Mouse (Mus musculus): ENCODE results near the gene Zc3h10. TPM values are rescaled to one million over a fixed set of nuclear protein-coding genes. Genes with fewer than 3 reads are reported as not detected.

The Zc3h10 gene
- polyA plus RNA-seq (2012; fragmentation: generic; extraction: Trizol) = 10 to 100 TPM in 1 of 2 experiments, 1 to 10 TPM in 1; 8.7 to 13.7 TPM

GRCm38 (mm10) chr10:128547361-128548032 is at the start of gene Zc3h10:
TSS of gene Zc3h10 (minus strand) at chr10:128547774.

DNA sequence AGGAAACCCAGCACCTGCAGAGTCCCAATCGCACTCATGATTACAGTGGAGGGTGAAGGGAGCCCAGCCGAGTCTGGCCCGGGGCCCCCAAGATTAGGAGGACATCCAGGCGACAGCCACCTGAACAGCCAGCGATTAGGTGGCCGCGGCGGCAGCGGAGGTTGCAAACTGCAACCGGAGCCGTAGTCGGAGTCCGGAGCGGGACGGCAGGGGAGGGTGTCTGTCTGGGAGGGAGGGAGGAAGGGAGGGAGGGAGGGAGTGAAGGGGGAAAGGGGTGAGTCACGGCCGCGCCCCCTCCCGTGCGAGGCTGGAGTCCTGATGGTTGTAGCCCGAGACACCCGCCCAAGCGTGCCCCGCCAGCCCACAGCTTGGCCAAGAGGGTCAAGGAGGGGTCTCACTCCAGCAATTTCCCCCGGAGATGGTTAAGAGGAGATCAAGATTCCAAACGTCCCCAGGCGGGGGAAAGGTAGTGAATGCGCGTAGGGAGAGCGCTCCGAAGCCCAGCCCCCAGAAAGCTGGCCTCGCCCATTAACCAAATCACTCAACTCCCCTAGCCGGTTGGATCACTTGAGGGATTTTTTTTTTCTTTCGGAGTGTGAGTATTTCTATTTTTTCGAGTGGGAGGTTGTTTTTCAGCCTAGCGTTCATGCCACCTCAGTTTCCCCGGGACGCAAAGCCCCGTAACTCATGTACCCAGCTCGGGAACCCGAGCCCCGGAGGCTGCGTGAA is 42.1 kb upstream of the Zc3h10 start, which contains the start of gene Erbb3:
Gene Erbb3 (minus strand): TSS at position 189 of the 729 bp plus-strand sequence.

DNA sequence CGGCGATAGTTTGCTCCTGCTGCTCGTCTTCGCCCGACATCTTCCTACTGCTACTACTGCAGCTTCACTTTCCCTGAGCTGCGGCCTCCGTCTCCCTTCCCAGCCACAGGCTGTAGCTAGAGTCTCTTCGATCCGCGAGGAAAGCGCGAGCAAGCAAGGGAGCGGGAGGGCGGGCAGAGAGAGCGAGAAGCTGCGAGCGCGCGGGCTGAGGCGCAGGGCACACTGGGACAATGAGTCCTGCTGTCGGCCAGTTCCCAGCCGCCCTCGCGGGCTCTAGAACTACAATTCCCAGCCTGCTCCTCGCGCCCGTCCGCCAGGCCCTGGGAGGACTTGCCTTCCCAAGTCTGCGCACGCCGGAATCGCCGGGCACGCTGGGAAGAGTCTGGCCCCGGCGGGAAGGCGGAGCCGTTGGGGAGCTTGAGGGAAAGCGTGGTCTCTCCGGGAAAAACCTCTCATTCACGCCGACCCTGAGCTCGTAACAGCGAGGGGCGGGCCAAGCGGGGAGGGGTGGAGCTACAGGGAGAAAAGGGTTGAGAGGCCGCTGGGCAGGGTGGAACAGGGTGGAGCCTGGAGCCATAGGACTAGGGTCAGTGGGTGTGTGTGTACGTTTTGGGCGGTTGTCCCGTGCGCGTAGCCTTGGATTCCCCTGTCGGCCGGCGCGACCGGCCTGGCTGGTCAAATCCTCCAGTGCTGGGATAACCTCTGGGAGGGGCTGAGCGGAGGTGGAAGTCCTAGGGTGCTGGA is 18.4 kb upstream of the Zc3h10 start, which contains the start of gene Pa2g4:
Gene Pa2g4 (minus strand): TSS at position 200 of the 744 bp plus-strand sequence.

DNA sequence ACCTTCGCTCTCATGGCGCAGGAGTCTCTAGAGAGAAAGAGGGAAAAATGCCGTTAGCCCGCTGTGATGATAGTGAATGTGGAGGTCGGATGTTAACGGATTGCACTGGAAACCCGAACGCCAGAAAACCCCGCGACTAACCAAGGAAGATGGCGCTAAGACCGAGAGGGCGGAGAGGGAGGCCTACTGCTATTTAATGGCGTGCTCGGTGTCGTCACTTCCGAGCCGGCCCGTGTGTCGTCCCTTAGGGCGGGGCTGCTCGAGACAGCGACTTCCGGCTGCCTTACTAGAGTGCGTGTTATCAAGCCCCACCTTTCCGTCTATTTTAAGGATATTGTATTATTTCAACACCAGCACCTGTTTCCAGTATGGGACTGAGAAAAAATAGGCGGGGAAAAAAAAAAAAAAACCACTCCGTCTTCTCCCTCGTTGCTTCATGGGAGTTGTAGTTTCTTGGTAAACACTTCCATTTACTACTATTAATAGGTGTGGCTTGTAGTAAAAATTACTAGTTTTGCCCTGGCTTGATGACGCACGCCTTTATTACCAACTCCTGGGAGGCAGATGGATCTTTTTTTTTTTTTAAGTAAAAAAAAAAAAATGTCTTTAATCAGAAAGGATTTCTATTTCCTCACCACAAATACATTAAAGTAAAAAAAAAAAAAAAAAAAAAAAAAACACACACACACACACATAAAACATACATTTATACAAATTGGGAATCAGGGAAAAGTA is 1.5 kb upstream of the Zc3h10 start, which contains the start of gene Rpl41:
Gene Rpl41 (minus strand): TSS at position 359 of the 735 bp plus-strand sequence.

GRCm38 (mm10) chr10:128525671-128526308 is 21.8 kb downstream of the Zc3h10 start, which contains the start of gene Esyt1:
TSS of gene Esyt1 (minus strand) at chr10:128525871.

DNA sequence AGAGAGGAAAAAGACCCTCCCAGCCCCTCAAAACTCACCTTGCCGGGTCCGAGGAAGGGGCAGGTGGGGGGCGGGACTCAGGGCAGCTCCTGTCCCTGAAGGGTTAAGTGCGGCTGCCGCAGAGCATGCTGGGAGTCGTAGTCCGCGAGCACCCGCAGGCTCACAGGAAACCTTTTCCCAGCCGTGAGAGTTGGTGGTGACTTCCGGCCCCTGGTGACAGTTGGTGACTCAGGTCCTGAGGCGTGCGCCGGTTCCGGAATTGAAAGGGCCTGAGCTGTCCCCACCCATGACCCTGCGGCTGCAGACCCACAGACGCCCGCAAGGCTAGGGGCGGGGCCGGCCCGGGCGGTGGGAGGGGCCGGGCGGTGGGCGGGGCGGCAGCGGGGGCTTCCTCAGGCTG is 49.0 kb downstream of the Zc3h10 start, which contains the start of gene Myl6b:
Gene Myl6b (minus strand): TSS at position 96 of the 400 bp plus-strand sequence.

GRCm38 (mm10) chr10:128493695-128494666 is 53.6 kb downstream of the Zc3h10 start, which contains the start of gene Myl6:
TSS of gene Myl6 (minus strand) at chr10:128494145.

Other genes with a start within 250 kb of the Zc3h10 start
- not detected for gene Il23a, start 249.0 kb downstream of the Zc3h10 start, polyA plus RNA-seq (2012; fragmentation: generic; extraction: Trizol)
- gene Pan2, start 244.4 kb downstream of the Zc3h10 start, polyA plus RNA-seq (2012; fragmentation: generic; extraction: Trizol) = 10 to 100 TPM in 1 of 2 experiments, 1 to 10 TPM in 1; 1.8 to 14.3 TPM
- gene Cnpy2, start 225.3 kb downstream of the Zc3h10 start, polyA plus RNA-seq (2012; fragmentation: generic; extraction: Trizol) = 100 to 1,000 TPM in 1 of 2 experiments, 10 to 100 TPM in 1; 94.1 to 341 TPM
- 100 to 1,000 TPM; 126 to 134 TPM for gene Cs, start 210.0 kb downstream of the Zc3h10 start, polyA plus RNA-seq (2012; fragmentation: generic; extraction: Trizol)
- gene Coq10a, start 178.8 kb downstream of the Zc3h10 start, polyA plus RNA-seq (2012; fragmentation: generic; extraction: Trizol) = 10 to 100 TPM; 14.3 to 38.1 TPM
- 10 to 100 TPM in 1 of 2 experiments, 1 to 10 TPM in 1; 3.8 to 14.4 TPM for gene Ankrd52, start 170.7 kb downstream of the Zc3h10 start, polyA plus RNA-seq (2012; fragmentation: generic; extraction: Trizol)
- under 1 TPM in 1 of 2 experiments, not detected in 1; 0.08 TPM for gene Slc39a5, start 146.5 kb downstream of the Zc3h10 start, polyA plus RNA-seq (2012; fragmentation: generic; extraction: Trizol)
- 100 to 1,000 TPM; 126 to 174 TPM for gene Nabp2, start 136.3 kb downstream of the Zc3h10 start, polyA plus RNA-seq (2012; fragmentation: generic; extraction: Trizol)
- 10 to 100 TPM; 15.9 to 29.8 TPM for gene Rnf41, start 136.1 kb downstream of the Zc3h10 start, polyA plus RNA-seq (2012; fragmentation: generic; extraction: Trizol)
- gene Smarcc2, start 88.5 kb downstream of the Zc3h10 start, polyA plus RNA-seq (2012; fragmentation: generic; extraction: Trizol) = 100 to 1,000 TPM in 1 of 2 experiments, 10 to 100 TPM in 1; 20.1 to 111 TPM
- gene Myl6, start 53.6 kb downstream of the Zc3h10 start, polyA plus RNA-seq (2012; fragmentation: generic; extraction: Trizol) = 1,000 to 10,000 TPM; 2,019 to 2,698 TPM
- gene Myl6b, start 49.1 kb downstream of the Zc3h10 start, polyA plus RNA-seq (2012; fragmentation: generic; extraction: Trizol) = 10 to 100 TPM in 1 of 2 experiments, 1 to 10 TPM in 1; 8.1 to 11.2 TPM
- gene Esyt1, start 21.9 kb downstream of the Zc3h10 start, polyA plus RNA-seq (2012; fragmentation: generic; extraction: Trizol) = 10 to 100 TPM; 15.5 to 43.1 TPM
- over 10,000 TPM; 19,565 to 33,335 TPM for gene Rpl41, start 1.5 kb upstream of the Zc3h10 start, polyA plus RNA-seq (2012; fragmentation: generic; extraction: Trizol)
- 100 to 1,000 TPM in 1 of 2 experiments, 10 to 100 TPM in 1; 89.5 to 139 TPM for gene Pa2g4, start 18.2 kb upstream of the Zc3h10 start, polyA plus RNA-seq (2012; fragmentation: generic; extraction: Trizol)
- gene Erbb3, start 41.9 kb upstream of the Zc3h10 start, polyA plus RNA-seq (2012; fragmentation: generic; extraction: Trizol) = under 1 TPM; 0.20 to 0.24 TPM
- 1,000 to 10,000 TPM; 3,269 to 4,877 TPM for gene Rps26, start 79.0 kb upstream of the Zc3h10 start, polyA plus RNA-seq (2012; fragmentation: generic; extraction: Trizol)
- gene Ikzf4, start 98.2 kb upstream of the Zc3h10 start, polyA plus RNA-seq (2012; fragmentation: generic; extraction: Trizol) = under 1 TPM in 1 of 2 experiments, not detected in 1; 0.07 TPM
- 10 to 100 TPM in 1 of 2 experiments, 1 to 10 TPM in 1; 6.0 to 11.3 TPM for gene Suox, start 126.3 kb upstream of the Zc3h10 start, polyA plus RNA-seq (2012; fragmentation: generic; extraction: Trizol)
- 10 to 100 TPM; 12.3 to 76.2 TPM for gene Rab5b, start 148.5 kb upstream of the Zc3h10 start, polyA plus RNA-seq (2012; fragmentation: generic; extraction: Trizol)
- gene Pmel, start 156.4 kb upstream of the Zc3h10 start, polyA plus RNA-seq (2012; fragmentation: generic; extraction: Trizol) = under 1 TPM; 0.05 to 0.66 TPM
- 10 to 100 TPM in 1 of 2 experiments, 1 to 10 TPM in 1; 6.3 to 18.0 TPM for gene Cdk2, start 157.3 kb upstream of the Zc3h10 start, polyA plus RNA-seq (2012; fragmentation: generic; extraction: Trizol)
- 1 to 10 TPM in 1 of 2 experiments, under 1 TPM in 1; 0.73 to 8.6 TPM for gene Dgka, start 197.1 kb upstream of the Zc3h10 start, polyA plus RNA-seq (2012; fragmentation: generic; extraction: Trizol)
- 10 to 100 TPM; 34.2 to 39.0 TPM for gene Pym1, start 200.1 kb upstream of the Zc3h10 start, polyA plus RNA-seq (2012; fragmentation: generic; extraction: Trizol)
- 10 to 100 TPM in 1 of 2 experiments, under 1 TPM in 1; 0.77 to 12.4 TPM for gene Mmp19, start 243.1 kb upstream of the Zc3h10 start, polyA plus RNA-seq (2012; fragmentation: generic; extraction: Trizol)